In the genomic region with DNA sequence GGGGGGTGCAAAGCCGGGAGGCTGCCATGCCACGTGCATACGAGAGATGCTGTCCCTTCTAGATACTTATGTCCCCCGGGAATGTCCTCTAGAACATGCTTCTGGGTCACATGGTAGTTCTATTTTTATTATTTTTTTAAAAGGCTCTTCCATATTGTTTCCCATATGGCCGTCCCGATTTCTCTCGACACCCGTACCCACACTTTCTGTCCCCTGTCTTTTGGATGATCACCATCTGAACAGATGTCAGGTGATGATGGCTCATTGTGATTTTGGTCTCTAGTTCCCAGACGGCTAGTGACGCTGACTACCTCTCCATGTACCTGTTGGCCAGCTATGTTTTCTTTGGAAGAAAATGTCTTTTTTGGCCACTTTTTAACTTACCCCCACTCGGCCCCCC, we compare ENCODE assay signal across 38 mouse cellular contexts. TPM values are rescaled to one million over a fixed set of nuclear protein-coding genes. Genes with fewer than 3 reads are reported as not detected.
DNase-seq lines count a peak whose midpoint lies in the region; TF ChIP-seq lines count a peak whose summit lies in the region.
"Had no signal": no experiment of that assay in that cellular context is flagged by ENCODE, and none has a peak within 500 bp of the region (broad histone marks: within the 10 kb centered on the region; RNA-seq: fewer than 3 reads in every experiment).

No protein-coding gene starts in this region.

- WGBS in thymus, adult 2 months, result 96% methylated on average over 11 of the region's 11 CpGs

- no peaks in the 10 kb centered on the region for H3K4me1 ChIP-seq in thymus, adult 2 months (replicated peaks; ENCODE audit: control insufficient read depth, insufficient read depth, low read length)
- H3K4me1 ChIP-seq: embryonic facial prominence, embryonic 10.5 days; embryonic facial prominence, embryonic 15.5 days; forebrain, embryonic 12.5 days; kidney, embryonic 15.5 days; limb, embryonic 12.5 days; liver, embryonic 15.5 days; stomach, embryonic 15.5 days had no signal

- no peaks in the 10 kb centered on the region for H3K27me3 ChIP-seq in thymus, adult 2 months (ENCODE audit: control insufficient read depth, insufficient read depth, low read length)
- H3K27me3 ChIP-seq: embryonic facial prominence, embryonic 15.5 days; forebrain, embryonic 12.5 days; kidney, embryonic 15.5 days; limb, embryonic 12.5 days; liver, embryonic 15.5 days; stomach, embryonic 15.5 days had no signal

- intact Hi-C loops in left cerebral cortex, postnatal 14 days (cut with DNase I), result loop anchor here (5.0 kb wide), 1 partner anchor 107 kb away; no protein-coding TSS in a partner anchor

- peak; percentile 1 to 37 for DNase-seq in layer of hippocampus, adult 18-20 months (ENCODE audit: low spot score in 2 of 2)
- no peak for DNase-seq in layer of hippocampus, postnatal 36 days
- peak; percentile 75 for DNase-seq in brain, adult 2 months (ENCODE audit: low read depth, low spot score)
- peak; percentile 11 to 12 for DNase-seq in layer of hippocampus, adult 8-10 months (ENCODE audit: low spot score in 2 of 2)
- DNase-seq in left cerebral cortex, postnatal 14 days (ENCODE audit: low spot score in 2 of 2), result peak; percentile 34 to 38
- no peak for DNase-seq in Muller cell, postnatal 12 days (ENCODE audit: inconsistent ontology term)
- no peak for DNase-seq in thymus, adult 2 months
- DNase-seq: adrenal gland, adult 2 months; adrenal gland, postnatal 36 days; cerebellum, adult 8-10 months; cerebellum, postnatal 25 days; forebrain, postnatal 0 days; heart, postnatal 14 days; kidney, adult 18-20 months; kidney, postnatal 25 days; lung, embryonic 14.5 days; lung, postnatal 14 days; thymus, postnatal 25 days had no signal

- no peak overlapping the region for H3K27ac ChIP-seq in thymus, adult 2 months (ENCODE audit: control insufficient read depth, insufficient read depth, low read length)
- H3K27ac ChIP-seq: embryonic facial prominence, embryonic 10.5 days; embryonic facial prominence, embryonic 15.5 days; forebrain, embryonic 12.5 days; kidney, embryonic 15.5 days; limb, embryonic 12.5 days; liver, embryonic 15.5 days; stomach, embryonic 15.5 days had no signal

- H3K4me3 ChIP-seq in thymus, adult 2 months (ENCODE audit: control insufficient read depth, insufficient read depth, low read length), result no peak overlapping the region
- H3K4me3 ChIP-seq: embryonic facial prominence, embryonic 10.5 days; embryonic facial prominence, embryonic 15.5 days; forebrain, embryonic 12.5 days; kidney, embryonic 15.5 days; limb, embryonic 12.5 days; liver, embryonic 15.5 days; stomach, embryonic 15.5 days had no signal

- no peak for TF ChIP-seq POLR2A in thymus, adult 2 months (IDR thresholded peaks at IDR 0.05; ENCODE audit: control insufficient read depth, extremely low read depth, insufficient read depth, low read length, poor library complexity)

- TF ChIP-seq CTCF in thymus, adult 2 months (IDR thresholded peaks at IDR 0.05; ENCODE audit: borderline replicate concordance, control insufficient read depth, extremely low read depth, insufficient read depth, low read length, poor library complexity), result no peak

- no peaks in the 10 kb centered on the region for H3K36me3 ChIP-seq in thymus, adult 2 months (ENCODE audit: control insufficient read depth, insufficient read depth, low read length)
- H3K36me3 ChIP-seq: embryonic facial prominence, embryonic 10.5 days; embryonic facial prominence, embryonic 15.5 days; forebrain, embryonic 12.5 days; kidney, embryonic 15.5 days; limb, embryonic 12.5 days; liver, embryonic 15.5 days; stomach, embryonic 15.5 days had no signal

RNA-seq across cellular contexts. Expression of a gene that starts 20.6 kb away (rescaled TPM):
- not detected for total RNA-seq in layer of hippocampus, adult 18-20 months (2021)
- total RNA-seq in layer of hippocampus, postnatal 36 days (2021), result not detected
- total RNA-seq in layer of hippocampus, adult 8-10 months (2022), result not detected
- total RNA-seq in left cerebral cortex, postnatal 14 days (2021), result 1 to 10 TPM in 1 of 2 experiments, not detected in 1; 1.7 TPM
- not detected in 2 replicates for polyA plus RNA-seq in thymus, adult 2 months (2012; rRNA removed)
- total RNA-seq: adrenal gland, adult 2 months; adrenal gland, postnatal 36 days; forebrain, postnatal 0 days; gastrocnemius, adult 8-10 months; heart, postnatal 14 days; liver, adult 2 months; megakaryocyte progenitor cell, adult 5-6 weeks; neutrophil, adult 5-6 weeks had no signal
- polyA plus RNA-seq: adrenal gland, adult 2 months; CD4-positive, CD25-positive, alpha-beta regulatory T cell, adult 4 months; embryonic facial prominence, embryonic 10.5 days; embryonic facial prominence, embryonic 15.5 days; forebrain, embryonic 12.5 days; heart, embryonic 14.5 days; hindbrain, embryonic 11.5 days; hindbrain, embryonic 16.5 days; intestine, embryonic 14.5 days; kidney, embryonic 15.5 days; limb, embryonic 12.5 days; liver, adult 2 months; liver, embryonic 15.5 days; lung, embryonic 14.5 days; midbrain, embryonic 11.5 days; midbrain, embryonic 16.5 days; neural tube, embryonic 11.5 days; stomach, embryonic 15.5 days had no signal

RNA-seq across cellular contexts. Expression of a gene that starts 26.5 kb away (rescaled TPM):
- total RNA-seq in layer of hippocampus, adult 18-20 months (2021), result not detected
- not detected for total RNA-seq in layer of hippocampus, postnatal 36 days (2021)
- not detected for total RNA-seq in layer of hippocampus, adult 8-10 months (2022)
- not detected for total RNA-seq in left cerebral cortex, postnatal 14 days (2021)
- 0.18 TPM in 1 of 2 replicates, not detected in the other for polyA plus RNA-seq in thymus, adult 2 months (2012; rRNA removed)
- total RNA-seq: adrenal gland, adult 2 months; adrenal gland, postnatal 36 days; forebrain, postnatal 0 days; gastrocnemius, adult 8-10 months; heart, postnatal 14 days; left cerebral cortex, adult 8-10 months; liver, adult 2 months; megakaryocyte progenitor cell, adult 5-6 weeks; neutrophil, adult 5-6 weeks had no signal
- polyA plus RNA-seq: adrenal gland, adult 2 months; CD4-positive, CD25-positive, alpha-beta regulatory T cell, adult 4 months; embryonic facial prominence, embryonic 10.5 days; embryonic facial prominence, embryonic 15.5 days; forebrain, embryonic 12.5 days; forebrain, postnatal 0 days; heart, embryonic 14.5 days; hindbrain, embryonic 11.5 days; hindbrain, embryonic 16.5 days; intestine, embryonic 14.5 days; kidney, embryonic 15.5 days; limb, embryonic 12.5 days; liver, adult 2 months; liver, embryonic 15.5 days; lung, embryonic 14.5 days; midbrain, embryonic 11.5 days; midbrain, embryonic 16.5 days; neural tube, embryonic 11.5 days; stomach, embryonic 15.5 days had no signal

RNA-seq across cellular contexts. Expression of a gene that starts 35.2 kb away (rescaled TPM):
- not detected for total RNA-seq in layer of hippocampus, adult 18-20 months (2021)
- not detected for total RNA-seq in layer of hippocampus, postnatal 36 days (2021)
- total RNA-seq in layer of hippocampus, adult 8-10 months (2022), result not detected
- total RNA-seq in left cerebral cortex, postnatal 14 days (2021), result not detected
- polyA plus RNA-seq in thymus, adult 2 months (2012; rRNA removed), result not detected in 2 replicates
- total RNA-seq: adrenal gland, adult 2 months; adrenal gland, postnatal 36 days; forebrain, postnatal 0 days; gastrocnemius, adult 8-10 months; heart, postnatal 14 days; left cerebral cortex, adult 8-10 months; liver, adult 2 months; megakaryocyte progenitor cell, adult 5-6 weeks; neutrophil, adult 5-6 weeks had no signal
- polyA plus RNA-seq: adrenal gland, adult 2 months; CD4-positive, CD25-positive, alpha-beta regulatory T cell, adult 4 months; embryonic facial prominence, embryonic 10.5 days; embryonic facial prominence, embryonic 15.5 days; forebrain, embryonic 12.5 days; forebrain, postnatal 0 days; heart, embryonic 14.5 days; hindbrain, embryonic 11.5 days; hindbrain, embryonic 16.5 days; intestine, embryonic 14.5 days; kidney, embryonic 15.5 days; limb, embryonic 12.5 days; liver, adult 2 months; liver, embryonic 15.5 days; lung, embryonic 14.5 days; midbrain, embryonic 11.5 days; midbrain, embryonic 16.5 days; neural tube, embryonic 11.5 days; stomach, embryonic 15.5 days had no signal

RNA-seq across cellular contexts. Expression of a gene that starts 35.8 kb away (rescaled TPM):
- total RNA-seq in layer of hippocampus, adult 18-20 months (2021), result not detected
- not detected for total RNA-seq in layer of hippocampus, postnatal 36 days (2021)
- total RNA-seq in layer of hippocampus, adult 8-10 months (2022), result not detected
- not detected for total RNA-seq in left cerebral cortex, postnatal 14 days (2021)
- 0.19 TPM in 1 of 2 replicates, not detected in the other for polyA plus RNA-seq in thymus, adult 2 months (2012; rRNA removed)
- total RNA-seq: adrenal gland, adult 2 months; adrenal gland, postnatal 36 days; forebrain, postnatal 0 days; gastrocnemius, adult 8-10 months; heart, postnatal 14 days; left cerebral cortex, adult 8-10 months; liver, adult 2 months; megakaryocyte progenitor cell, adult 5-6 weeks; neutrophil, adult 5-6 weeks had no signal
- polyA plus RNA-seq: adrenal gland, adult 2 months; CD4-positive, CD25-positive, alpha-beta regulatory T cell, adult 4 months; embryonic facial prominence, embryonic 10.5 days; embryonic facial prominence, embryonic 15.5 days; forebrain, embryonic 12.5 days; forebrain, postnatal 0 days; heart, embryonic 14.5 days; hindbrain, embryonic 11.5 days; hindbrain, embryonic 16.5 days; intestine, embryonic 14.5 days; kidney, embryonic 15.5 days; limb, embryonic 12.5 days; liver, adult 2 months; liver, embryonic 15.5 days; lung, embryonic 14.5 days; midbrain, embryonic 11.5 days; midbrain, embryonic 16.5 days; neural tube, embryonic 11.5 days; stomach, embryonic 15.5 days had no signal

RNA-seq across cellular contexts. Expression of a gene that starts 58.2 kb away (rescaled TPM):
- 1 to 10 TPM; 3.8 to 5.0 TPM for total RNA-seq in layer of hippocampus, adult 18-20 months (2021)
- total RNA-seq in layer of hippocampus, postnatal 36 days (2021), result 1 to 10 TPM; 3.1 to 3.2 TPM
- 10 to 100 TPM in 1 of 4 experiments, 1 to 10 TPM in 3; 6.0 to 10.9 (median 7.4) TPM for total RNA-seq in layer of hippocampus, adult 8-10 months (2022)
- 1 to 10 TPM; 3.3 to 3.5 TPM for total RNA-seq in left cerebral cortex, postnatal 14 days (2021)
- polyA plus RNA-seq in thymus, adult 2 months (2012; rRNA removed), result 57.4 and 69.5 TPM in 2 replicates

Comparison
In these comparisons a context has a peak if more than half of its experiments do, and no peak if none do; other contexts are left out.
1. DNase-seq: peak in layer of hippocampus, adult 18-20 months (2 of 2), brain, adult 2 months (single experiment), layer of hippocampus, adult 8-10 months (2 of 2) and left cerebral cortex, postnatal 14 days (2 of 2); none in layer of hippocampus, postnatal 36 days (0 of 2), Muller cell, postnatal 12 days (single experiment) and thymus, adult 2 months (single experiment).